Mouse (Mus musculus) myocyte (in vitro differentiated cells): ENCODE results near the gene Kcnn3.

Source experiments
- CEBPB ChIP-seq: IDR thresholded peaks from 2 replicates; pipeline ENCODE4 v1.6.1; 2011; ENCODE audit warnings: mild to moderate bottlenecking, moderate library complexity; ENCODE audit not compliant: poor library complexity, insufficient read depth, severe bottlenecking
- E2F4 ChIP-seq: IDR thresholded peaks from one replicate; pipeline ENCODE4 v1.6.1; 2011; ENCODE audit warnings: mild to moderate bottlenecking, control low read depth, moderate library complexity; ENCODE audit not compliant: insufficient read depth
- MAX ChIP-seq: IDR thresholded peaks from one replicate; pipeline ENCODE4 v1.6.1; 2011; ENCODE audit warnings: low read depth, mild to moderate bottlenecking, control low read depth
- MYOD1 ChIP-seq, 3 experiments: IDR thresholded peaks; one replicate each; pipeline ENCODE4 v1.6.1; 2011; ENCODE audit warnings: control low read depth in 2 of 3, low read depth in 2 of 3, mild to moderate bottlenecking in 2 of 3, moderate library complexity in 1 of 3; ENCODE audit not compliant: insufficient read length in 2 of 3, control insufficient read depth in 1 of 3
- MYOG ChIP-seq, 3 experiments: IDR thresholded peaks; one replicate each; pipeline ENCODE4 v1.6.1; 2011; ENCODE audit warnings: control low read depth in 2 of 3, low read depth in 2 of 3, mild to moderate bottlenecking in 2 of 3; ENCODE audit not compliant: insufficient read length in 2 of 3, control insufficient read depth in 1 of 3, insufficient read depth in 1 of 3
- POLR2A ChIP-seq: IDR thresholded peaks from one replicate; pipeline ENCODE4 v1.6.1; 2011; ENCODE audit warnings: low read depth, mild to moderate bottlenecking, control low read depth, moderate library complexity; ENCODE audit not compliant: insufficient read length
- POLR2AphosphoS2 ChIP-seq: IDR thresholded peaks from one replicate; pipeline ENCODE4 v1.6.1; 2011; ENCODE audit warnings: low read depth, control low read depth; ENCODE audit not compliant: insufficient read length
- REST ChIP-seq: IDR thresholded peaks from one replicate; pipeline ENCODE4 v1.6.1; 2011; ENCODE audit warnings: mild to moderate bottlenecking, control low read depth, moderate library complexity; ENCODE audit not compliant: insufficient read depth, insufficient read length
- TCF12 ChIP-seq: IDR thresholded peaks from one replicate; pipeline ENCODE4 v1.6.1; 2011; ENCODE audit warnings: mild to moderate bottlenecking, control low read depth; ENCODE audit not compliant: poor library complexity, insufficient read depth, severe bottlenecking
- TCF3 ChIP-seq: IDR thresholded peaks from one replicate; pipeline ENCODE4 v1.6.1; 2011; ENCODE audit warnings: low read depth, control low read depth; ENCODE audit not compliant: insufficient read length
- USF1 ChIP-seq: IDR thresholded peaks from one replicate; pipeline ENCODE4 v1.6.1; 2011; ENCODE audit warnings: low read depth, mild to moderate bottlenecking, control low read depth, moderate library complexity

- TF ChIP-seq USF1 (no peak), MAX (no peak), POLR2A (no peak), TCF12 (no peak), REST (no peak), MYOD1 (IDR thresholded peaks at IDR 0.05; ENCODE audit: control insufficient read depth in 1 of 3, insufficient read length in 2 of 3, low read depth in 2 of 3) (no peak), MYOG (IDR thresholded peaks at IDR 0.05; ENCODE audit: control insufficient read depth in 1 of 3, insufficient read depth in 1 of 3, insufficient read length in 2 of 3, low read depth in 2 of 3) (no peak), CEBPB (no peak), E2F4 (no peak), POLR2AphosphoS2 (no peak), TCF3 (no peak)
Measured at GRCm38 (mm10) chr3:89605235-89605634, 85.3 kb downstream of the Kcnn3 start.
